Mouse (Mus musculus) spleen, adult 10 weeks (tissue): ENCODE data around the gene Gm49388. TPM values are rescaled to one million over a fixed set of nuclear protein-coding genes. Genes with fewer than 3 reads are reported as not detected.

Source experiments
- polyA plus RNA-seq: library from polyadenylated mRNA; stranded (reverse); fragments of 350-450 nt; fragmentation: Illumina TruSeq; extraction: RNeasy Lipid Tissue Mini Kit (QIAGEN cat#74804); gene quantifications from one replicate; pipeline ENCODE4 v1.2.3, GENCODE M21; 2015; ENCODE audit warnings: low replicate concordance; ENCODE audit not compliant: insufficient read depth

Gm49388 gene
- not detected for polyA plus RNA-seq

DNA sequence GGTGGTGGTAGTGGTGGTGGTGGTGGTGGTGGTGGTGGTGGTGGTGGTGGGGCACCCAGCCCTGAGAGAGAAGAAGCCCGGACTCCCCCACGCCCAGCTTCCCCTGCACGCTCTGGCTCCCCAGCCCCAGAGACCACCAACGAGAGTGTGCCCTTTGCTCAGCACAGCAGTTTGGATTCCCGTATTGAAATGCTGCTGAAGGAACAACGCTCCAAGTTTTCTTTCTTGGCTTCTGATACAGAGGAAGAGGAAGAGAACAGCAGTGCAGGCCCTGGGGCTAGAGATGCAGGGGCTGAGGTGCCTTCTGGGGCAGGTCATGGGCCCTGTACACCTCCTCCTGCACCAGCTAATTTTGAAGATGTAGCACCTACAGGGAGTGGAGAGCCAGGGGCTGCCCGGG, at the start of gene Gm49388:
Gene Gm49388, plus strand, starts transcription at position 301 of the 400 bp plus-strand sequence.

GRCm38 (mm10) chr7:127744366-127745045, 40.9 kb upstream of the Gm49388 start, which contains the start of gene Fbxl19:
Gene Fbxl19, plus strand, starts transcription at chr7:127744543.

GRCm38 (mm10) chr7:127769651-127770038, 15.8 kb upstream of the Gm49388 start, which contains the start of gene Orai3:
Gene Orai3, plus strand, starts transcription at chr7:127769815.

DNA sequence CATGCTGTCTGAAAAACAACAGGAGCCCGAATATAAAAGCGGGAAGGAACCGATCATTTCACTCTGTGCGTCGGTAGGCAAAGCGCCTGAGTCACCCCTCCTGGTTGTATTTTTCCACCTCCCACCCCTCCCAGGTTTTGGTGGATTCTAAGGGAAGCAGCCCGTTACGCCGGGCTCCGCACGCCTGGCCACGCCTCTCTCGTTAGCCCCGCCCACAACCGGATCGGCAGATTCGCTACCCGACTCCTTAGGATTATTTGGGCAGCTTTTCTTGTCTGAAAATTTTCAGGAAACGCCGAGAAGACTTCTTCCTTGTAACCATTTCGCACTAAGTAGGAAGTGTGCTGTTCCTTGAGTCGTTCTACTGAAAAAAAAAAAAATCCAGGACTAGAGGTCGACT, 9.0 kb upstream of the Gm49388 start, which contains the start of gene Setd1a:
Gene Setd1a, plus strand, starts transcription at position 245 of the 400 bp plus-strand sequence.

GRCm38 (mm10) chr7:127800435-127801009, 15.1 kb downstream of the Gm49388 start, which contains the start of gene Hsd3b7:
Gene Hsd3b7, plus strand, starts transcription at chr7:127800604.

GRCm38 (mm10) chr7:127824176-127824871, 38.9 kb downstream of the Gm49388 start, which contains the start of the genes Stx4a and Stx1b:
Gene Stx4a, plus strand, starts transcription at chr7:127824294.
Gene Stx1b, minus strand, starts transcription at chr7:127824549.

Other genes starting within 250 kb of the Gm49388 start
- not detected for gene Tmem265, start 224.2 kb upstream of the Gm49388 start, polyA plus RNA-seq
- gene Phkg2, start 212.3 kb upstream of the Gm49388 start, polyA plus RNA-seq = 103 TPM
- gene Ccdc189, start 197.0 kb upstream of the Gm49388 start, polyA plus RNA-seq = 1.8 TPM
- 30.1 TPM for gene Rnf40, start 196.8 kb upstream of the Gm49388 start, polyA plus RNA-seq
- gene Zfp629, start 169.8 kb upstream of the Gm49388 start, polyA plus RNA-seq = 6.0 TPM
- 8.0 TPM for gene Bcl7c, start 76.7 kb upstream of the Gm49388 start, polyA plus RNA-seq
- gene Ctf1, start 72.9 kb upstream of the Gm49388 start, polyA plus RNA-seq = not detected
- not detected for gene Ctf2, start 53.4 kb upstream of the Gm49388 start, polyA plus RNA-seq
- 6.2 TPM for gene Fbxl19, start 41.1 kb upstream of the Gm49388 start, polyA plus RNA-seq
- 32.6 TPM for gene Orai3, start 15.8 kb upstream of the Gm49388 start, polyA plus RNA-seq
- gene Setd1a, start 8.9 kb upstream of the Gm49388 start, polyA plus RNA-seq = 28.5 TPM
- 14.7 TPM for gene Hsd3b7, start 15.0 kb downstream of the Gm49388 start, polyA plus RNA-seq
- 96.9 TPM for gene Stx4a, start 38.7 kb downstream of the Gm49388 start, polyA plus RNA-seq
- 1.5 TPM for gene Stx1b, start 38.9 kb downstream of the Gm49388 start, polyA plus RNA-seq
- 37.8 TPM for gene Zfp646, start 90.6 kb downstream of the Gm49388 start, polyA plus RNA-seq
- gene Zfp668, start 91.2 kb downstream of the Gm49388 start, polyA plus RNA-seq = 4.0 TPM
- gene Prss53, start 105.4 kb downstream of the Gm49388 start, polyA plus RNA-seq = 0.25 TPM
- not detected for gene Gm21974, start 109.8 kb downstream of the Gm49388 start, polyA plus RNA-seq
- 52.3 TPM for gene Vkorc1, start 110.0 kb downstream of the Gm49388 start, polyA plus RNA-seq
- gene Bckdk, start 118.5 kb downstream of the Gm49388 start, polyA plus RNA-seq = 16.3 TPM
- 55.2 TPM for gene Kat8, start 126.9 kb downstream of the Gm49388 start, polyA plus RNA-seq
- gene Prss8, start 144.5 kb downstream of the Gm49388 start, polyA plus RNA-seq = not detected
- gene Prss36, start 161.1 kb downstream of the Gm49388 start, polyA plus RNA-seq = 1.6 TPM
- 960 TPM for gene Fus, start 181.8 kb downstream of the Gm49388 start, polyA plus RNA-seq
- gene Pycard, start 208.3 kb downstream of the Gm49388 start, polyA plus RNA-seq = 39.8 TPM
- 0.18 TPM for gene Trim72, start 218.3 kb downstream of the Gm49388 start, polyA plus RNA-seq